Mouse (Mus musculus) intestine, embryonic 14.5 days (tissue): ENCODE results near the gene Rab15. TPM values are rescaled to one million over a fixed set of nuclear protein-coding genes. Genes with fewer than 3 reads are reported as not detected.

Experiments used
- ATAC-seq: fragments of 200-750 bp; cut with Nextera tagmentation; replicated peaks from 2 replicates; pipeline ENCODE4 v1.8.0; 2017; ENCODE audit warnings: low read depth, moderate number of reproducible peaks, moderate TSS enrichment, moderate library complexity; ENCODE audit not compliant: low FRiP score, low TSS enrichment
- DNase-seq: peaks from one replicate; pipeline ENCODE4 v3.0.0-alpha.2; 2018; ENCODE audit warnings: low spot score
- H3K27ac ChIP-seq: fragments of 300-500 bp; sonication (generic); 2 replicates; pipeline ENCODE4 v1.5.1; 2014; ENCODE audit warnings: low read depth, mild to moderate bottlenecking, control low read depth
- H3K27me3 ChIP-seq: fragments of 300-500 bp; sonication (generic); replicated peaks from 2 replicates; pipeline ENCODE4 v1.6.1; 2014; ENCODE audit warnings: low read length, control low read depth; ENCODE audit not compliant: control insufficient read depth, insufficient read depth
- H3K36me3 ChIP-seq: fragments of 300-500 bp; sonication (generic); 2 replicates; pipeline ENCODE4 v1.6.1; 2014; ENCODE audit warnings: low read length, control low read depth; ENCODE audit not compliant: control insufficient read depth, insufficient read depth
- H3K4me1 ChIP-seq: fragments of 300-500 bp; sonication (generic); replicated peaks from 2 replicates; pipeline ENCODE4 v1.6.1; 2014; ENCODE audit warnings: low read length, control low read depth, mixed read lengths; ENCODE audit not compliant: control insufficient read depth, insufficient read depth
- H3K4me2 ChIP-seq: fragments of 300-500 bp; sonication (generic); 2 replicates; pipeline ENCODE4 v1.6.1; 2014; ENCODE audit warnings: low read length
- H3K4me3 ChIP-seq: fragments of 300-500 bp; sonication (generic); 2 replicates; pipeline ENCODE4 v1.5.1; 2014; ENCODE audit warnings: low read depth, low read length, control low read depth, mixed read lengths
- H3K9ac ChIP-seq: fragments of 300-500 bp; sonication (generic); 2 replicates; pipeline ENCODE4 v1.6.1; 2014; ENCODE audit warnings: mild to moderate bottlenecking, low read length
- H3K9me3 ChIP-seq: fragments of 300-500 bp; sonication (generic); 2 replicates; pipeline ENCODE4 v1.6.1; 2016; ENCODE audit warnings: low read length, control low read depth; ENCODE audit not compliant: control insufficient read depth
- WGBS: fragments of 180-500 bp; shearing (Covaris S2); extraction: QIAGEN DNeasy Blood & Tissue Kit; methylation state at CpG from one replicate; pipeline ENCODE4 v1.1.7; 2014; 5-methylcytosine and 5-hydroxymethylcytosine counted together
- polyA plus RNA-seq: library from polyadenylated mRNA; unstranded; fragments of >200 nt; fragmentation: Nextera tagmentation; extraction: Ambion mirVana; gene quantifications from 2 replicates; pipeline ENCODE4 v1.2.1, GENCODE M21; 2014

The Rab15 gene
- polyA plus RNA-seq, 1 experiment from 2014 or later, result 23.3 TPM

GRCm38 (mm10) chr12:76813543-76813942 is 9.2 kb downstream of the Rab15 start:
- no peak overlapping the region for H3K4me3 ChIP-seq
- H3K27ac ChIP-seq, result no peak overlapping the region
- ATAC-seq, result no peak
- H3K27me3 ChIP-seq, result no peaks in the 10 kb centered on the region
- no peaks in the 10 kb centered on the region for H3K36me3 ChIP-seq
- H3K4me2 ChIP-seq, result no peak overlapping the region
- no peak for DNase-seq
- H3K9me3 ChIP-seq, result no peaks in the 10 kb centered on the region
- 0 out of 2 replicates have a peak, but pooled peaks cover 7% of the 10 kb centered on the region for H3K4me1 ChIP-seq
- WGBS, result 51% methylated on average over 10 of the region's 10 CpGs
- no peak overlapping the region for H3K9ac ChIP-seq

- H3K4me3 ChIP-seq, result no peak overlapping the region
These were observed 11.7 kb downstream of the Rab15 start for GRCm38 (mm10) chr12:76811006-76811405.

GRCm38 (mm10) chr12:76810491-76810890 is 12.2 kb downstream of the Rab15 start:
- H3K4me2 ChIP-seq, result no peak overlapping the region
- no peak for ATAC-seq
- WGBS, result 93% methylated on average over 5 of the region's 5 CpGs

More at GRCm38 (mm10) chr12:76811006-76811405, 11.7 kb downstream of the Rab15 start:
- Histone ChIP-seq H3K4me1 (no peaks in the 10 kb centered on the region), H3K27me3 (no peaks in the 10 kb centered on the region), H3K36me3 (no peaks in the 10 kb centered on the region), H3K9ac (no peak overlapping the region), H3K4me2 (no peak overlapping the region), H3K27ac (no peak overlapping the region), H3K9me3 (no peaks in the 10 kb centered on the region)
- ATAC-seq, result no peak
- 94% methylated on average over 4 of the region's 4 CpGs for WGBS
- DNase-seq, result no peak

GRCm38 (mm10) chr12:76807796-76808195 is 14.9 kb downstream of the Rab15 start:
- Histone ChIP-seq H3K9me3 (no peaks in the 10 kb centered on the region), H3K4me1 (no peaks in the 10 kb centered on the region), H3K36me3 (no peaks in the 10 kb centered on the region), H3K4me2 (no peak overlapping the region), H3K27me3 (no peaks in the 10 kb centered on the region), H3K9ac (no peak overlapping the region), H3K27ac (no peak overlapping the region), H3K4me3 (no peak overlapping the region)
- no peak for ATAC-seq
- WGBS, result 84% methylated on average over 10 of the region's 10 CpGs
- DNase-seq, result no peak

More at GRCm38 (mm10) chr12:76810491-76810890, 12.2 kb downstream of the Rab15 start:
- H3K4me1 ChIP-seq, result no peaks in the 10 kb centered on the region
- no peaks in the 10 kb centered on the region for H3K9me3 ChIP-seq
- no peaks in the 10 kb centered on the region for H3K36me3 ChIP-seq
- H3K4me3 ChIP-seq, result no peak overlapping the region
- DNase-seq, result no peak
- no peak overlapping the region for H3K27ac ChIP-seq
- no peaks in the 10 kb centered on the region for H3K27me3 ChIP-seq
- no peak overlapping the region for H3K9ac ChIP-seq

- WGBS, result 89% methylated on average over 10 of the region's 10 CpGs
- Histone ChIP-seq H3K27ac (no peak overlapping the region), H3K4me1 (no peaks in the 10 kb centered on the region), H3K4me2 (no peak overlapping the region), H3K9ac (no peak overlapping the region), H3K36me3 (no peaks in the 10 kb centered on the region), H3K4me3 (no peak overlapping the region), H3K9me3 (no peaks in the 10 kb centered on the region), H3K27me3 (no peaks in the 10 kb centered on the region)
- DNase-seq (no peak), ATAC-seq (no peak)
These were observed 17.5 kb downstream of the Rab15 start for GRCm38 (mm10) chr12:76805056-76805811.

- H3K9ac ChIP-seq, result no peak overlapping the region
- H3K4me2 ChIP-seq, result no peak overlapping the region
- no peak overlapping the region for H3K27ac ChIP-seq
- no peak overlapping the region for H3K4me3 ChIP-seq
- no peaks in the 10 kb centered on the region for H3K27me3 ChIP-seq
- H3K9me3 ChIP-seq, result no peaks in the 10 kb centered on the region
- no peaks in the 10 kb centered on the region for H3K36me3 ChIP-seq
- WGBS, result 53% methylated on average over 7 of the region's 7 CpGs
- ATAC-seq, result no peak; the same call in 1 of the 2 replicates
- H3K4me1 ChIP-seq, result no peaks in the 10 kb centered on the region
- no peak for DNase-seq
These were observed 18.9 kb downstream of the Rab15 start for GRCm38 (mm10) chr12:76803700-76804252.

GRCm38 (mm10) chr12:76803028-76803427 is 19.7 kb downstream of the Rab15 start:
- Histone ChIP-seq H3K9me3 (no peaks in the 10 kb centered on the region), H3K27me3 (no peaks in the 10 kb centered on the region), H3K4me2 (no peak overlapping the region), H3K27ac (no peak overlapping the region), H3K9ac (no peak overlapping the region), H3K4me1 (no peaks in the 10 kb centered on the region), H3K4me3 (no peak overlapping the region), H3K36me3 (no peaks in the 10 kb centered on the region)
- ATAC-seq, result no peak
- no peak for DNase-seq
- 91% methylated on average over 10 of the region's 10 CpGs for WGBS

GRCm38 (mm10) chr12:76798008-76798720 is 24.5 kb downstream of the Rab15 start:
- H3K4me2 ChIP-seq, result no peak overlapping the region
- no peaks in the 10 kb centered on the region for H3K9me3 ChIP-seq
- ATAC-seq (peak; percentile 43; the same call in 1 of the 2 replicates), DNase-seq (no peak)
- H3K9ac ChIP-seq, result no peak overlapping the region
- 66% methylated on average over 5 of the region's 5 CpGs for WGBS
- H3K27ac ChIP-seq, result 0 out of 2 replicates have a peak overlapping the region, but pooled peaks have one; percentile 16
- H3K36me3 ChIP-seq, result no peaks in the 10 kb centered on the region
- H3K4me1 ChIP-seq, result no peaks in the 10 kb centered on the region
- no peak overlapping the region for H3K4me3 ChIP-seq
- no peaks in the 10 kb centered on the region for H3K27me3 ChIP-seq
